Mouse (Mus musculus): ENCODE results near the gene Sdhb. TPM values are rescaled to one million over a fixed set of nuclear protein-coding genes. Genes with fewer than 3 reads are reported as not detected.

Sdhb gene
- polyA plus RNA-seq, 1 experiment = 65.3 TPM

GRCm38 (mm10) chr4:141014114-141014513, 53.1 kb downstream of the Sdhb start:
- 82% methylated on average over 8 of the region's 8 CpGs for WGBS
- H3K4me1 ChIP-seq (ENCODE audit: control insufficient read depth, insufficient read depth, low read length) = no peaks in the 10 kb centered on the region
- no peak overlapping the region for H3K27ac ChIP-seq (ENCODE audit: control insufficient read depth, insufficient read depth, low read depth, low read length, poor library complexity)
- TF ChIP-seq POLR2A (IDR thresholded peaks at IDR 0.05; ENCODE audit: borderline replicate concordance, control insufficient read depth, low read depth, low read length) (no peak), CTCF (IDR thresholded peaks at IDR 0.05; ENCODE audit: control insufficient read depth, insufficient read depth, low read length) (no peak)
- no peak overlapping the region for H3K4me3 ChIP-seq (replicated peaks; ENCODE audit: control insufficient read depth, low read depth, low read length)

GRCm38 (mm10) chr4:141014856-141015255, 53.9 kb downstream of the Sdhb start:
- H3K4me1 ChIP-seq (ENCODE audit: control insufficient read depth, insufficient read depth, low read length) = no peaks in the 10 kb centered on the region
- WGBS = 81% methylated on average over 11 of the region's 11 CpGs
- H3K4me3 ChIP-seq (replicated peaks; ENCODE audit: control insufficient read depth, low read depth, low read length) = no peak overlapping the region
- TF ChIP-seq POLR2A (IDR thresholded peaks at IDR 0.05; ENCODE audit: borderline replicate concordance, control insufficient read depth, low read depth, low read length) = no peak
- no peak for TF ChIP-seq CTCF (IDR thresholded peaks at IDR 0.05; ENCODE audit: control insufficient read depth, insufficient read depth, low read length)
- no peak overlapping the region for H3K27ac ChIP-seq (ENCODE audit: control insufficient read depth, insufficient read depth, low read depth, low read length, poor library complexity)

GRCm38 (mm10) chr4:141015356-141015755, 54.4 kb downstream of the Sdhb start:
- H3K4me1 ChIP-seq (ENCODE audit: control insufficient read depth, insufficient read depth, low read length) = no peaks in the 10 kb centered on the region

GRCm38 (mm10) chr4:141016311-141016710, 55.3 kb downstream of the Sdhb start:
- no peak overlapping the region for H3K4me3 ChIP-seq (replicated peaks; ENCODE audit: control insufficient read depth, low read depth, low read length)
- H3K4me1 ChIP-seq (ENCODE audit: control insufficient read depth, insufficient read depth, low read length) = no peaks in the 10 kb centered on the region
- WGBS = 55% methylated on average over 9 of the region's 9 CpGs
- no peak overlapping the region for H3K27ac ChIP-seq (ENCODE audit: control insufficient read depth, insufficient read depth, low read depth, low read length, poor library complexity)
- TF ChIP-seq CTCF (IDR thresholded peaks at IDR 0.05; ENCODE audit: control insufficient read depth, insufficient read depth, low read length) (no peak), POLR2A (IDR thresholded peaks at IDR 0.05; ENCODE audit: borderline replicate concordance, control insufficient read depth, low read depth, low read length) (no peak)

More at GRCm38 (mm10) chr4:141015356-141015755, 54.4 kb downstream of the Sdhb start:
- Histone ChIP-seq H3K27ac (ENCODE audit: control insufficient read depth, insufficient read depth, low read depth, low read length, poor library complexity) (no peak overlapping the region), H3K4me3 (replicated peaks; ENCODE audit: control insufficient read depth, low read depth, low read length) (no peak overlapping the region)
- TF ChIP-seq CTCF (IDR thresholded peaks at IDR 0.05; ENCODE audit: control insufficient read depth, insufficient read depth, low read length) (no peak), POLR2A (IDR thresholded peaks at IDR 0.05; ENCODE audit: borderline replicate concordance, control insufficient read depth, low read depth, low read length) (no peak)
- 53% methylated on average over 7 of the region's 7 CpGs for WGBS

- Histone ChIP-seq H3K4me3 (replicated peaks; ENCODE audit: control insufficient read depth, low read depth, low read length) (no peak overlapping the region), H3K27ac (ENCODE audit: control insufficient read depth, insufficient read depth, low read depth, low read length, poor library complexity) (no peak overlapping the region), H3K4me1 (ENCODE audit: control insufficient read depth, insufficient read depth, low read length) (no peaks in the 10 kb centered on the region)
- no peak for TF ChIP-seq CTCF (IDR thresholded peaks at IDR 0.05; ENCODE audit: control insufficient read depth, insufficient read depth, low read length)
- TF ChIP-seq POLR2A (IDR thresholded peaks at IDR 0.05; ENCODE audit: borderline replicate concordance, control insufficient read depth, low read depth, low read length) = no peak
- 88% methylated on average over 29 of the region's 29 CpGs for WGBS
Observed at GRCm38 (mm10) chr4:141017657-141018436, 56.8 kb downstream of the Sdhb start.

GRCm38 (mm10) chr4:141020220-141020619, 59.2 kb downstream of the Sdhb start:
- 93% methylated on average over 17 of the region's 17 CpGs for WGBS
- TF ChIP-seq POLR2A (IDR thresholded peaks at IDR 0.05; ENCODE audit: borderline replicate concordance, control insufficient read depth, low read depth, low read length) (no peak), CTCF (IDR thresholded peaks at IDR 0.05; ENCODE audit: control insufficient read depth, insufficient read depth, low read length) (no peak)
- H3K4me1 ChIP-seq (ENCODE audit: control insufficient read depth, insufficient read depth, low read length) = no peaks in the 10 kb centered on the region
- H3K4me3 ChIP-seq (replicated peaks; ENCODE audit: control insufficient read depth, low read depth, low read length) = no peak overlapping the region
- no peak overlapping the region for H3K27ac ChIP-seq (ENCODE audit: control insufficient read depth, insufficient read depth, low read depth, low read length, poor library complexity)

- Histone ChIP-seq H3K4me3 (replicated peaks; ENCODE audit: control insufficient read depth, low read depth, low read length) (no peak overlapping the region), H3K27ac (ENCODE audit: control insufficient read depth, insufficient read depth, low read depth, low read length, poor library complexity) (no peak overlapping the region), H3K4me1 (ENCODE audit: control insufficient read depth, insufficient read depth, low read length) (no peaks in the 10 kb centered on the region)
- TF ChIP-seq POLR2A (IDR thresholded peaks at IDR 0.05; ENCODE audit: borderline replicate concordance, control insufficient read depth, low read depth, low read length) = no peak
- TF ChIP-seq CTCF (IDR thresholded peaks at IDR 0.05; ENCODE audit: control insufficient read depth, insufficient read depth, low read length) = no peak
- 86% methylated on average over 14 of the region's 14 CpGs for WGBS
Observed at GRCm38 (mm10) chr4:141020811-141021613, 60.0 kb downstream of the Sdhb start.

- no peak for TF ChIP-seq POLR2A (IDR thresholded peaks at IDR 0.05; ENCODE audit: borderline replicate concordance, control insufficient read depth, low read depth, low read length)
- TF ChIP-seq CTCF (IDR thresholded peaks at IDR 0.05; ENCODE audit: control insufficient read depth, insufficient read depth, low read length) = no peak
- Histone ChIP-seq H3K4me1 (ENCODE audit: control insufficient read depth, insufficient read depth, low read length) (no peaks in the 10 kb centered on the region), H3K27ac (ENCODE audit: control insufficient read depth, insufficient read depth, low read depth, low read length, poor library complexity) (no peak overlapping the region), H3K4me3 (replicated peaks; ENCODE audit: control insufficient read depth, low read depth, low read length) (no peak overlapping the region)
- 83% methylated on average over 11 of the region's 11 CpGs for WGBS
Observed at GRCm38 (mm10) chr4:141021614-141021929, 60.6 kb downstream of the Sdhb start.
